Mouse (Mus musculus) lung, adult 2 months (tissue): ENCODE results near the gene Vmn1r210. TPM values are rescaled to one million over a fixed set of nuclear protein-coding genes. Genes with fewer than 3 reads are reported as not detected.
"Not testable (repeated sequence)": the region's sequence is repeated elsewhere in the genome, so short reads cannot be mapped to it uniquely, and the experiment has no call there.

Experiments used
- DNase-seq: peaks from one replicate; pipeline ENCODE4 v3.0.0; 2022
- H3K4me1 ChIP-seq: fragments of 200-500 bp; 2 replicates; pipeline ENCODE4 v1.6.1; 2011; ENCODE audit warnings: low read length; ENCODE audit not compliant: control insufficient read depth, insufficient read depth
- H3K4me3 ChIP-seq: fragments of 200-500 bp; replicated peaks from 2 replicates; pipeline ENCODE3; 2011; ENCODE audit warnings: low read depth, mild to moderate bottlenecking, control low read depth, low read length; ENCODE audit errors: extremely low read depth
- CTCF ChIP-seq: fragments of 200-500 bp; IDR thresholded peaks from 2 replicates; pipeline ENCODE4 v1.5.1; 2011; ENCODE audit warnings: mild to moderate bottlenecking, low read length, control low read depth; ENCODE audit not compliant: insufficient read depth
- POLR2A ChIP-seq: fragments of 200-500 bp; IDR thresholded peaks from 2 replicates; pipeline ENCODE4 v1.6.1; 2011; ENCODE audit warnings: low read depth, mild to moderate bottlenecking, control low read depth, low read length, borderline replicate concordance; ENCODE audit errors: extremely low read depth
- WGBS: fragments of 180-500 bp; shearing (Covaris S2); methylation state at CpG from one replicate; pipeline ENCODE4 v1.1.7; 2018; 5-methylcytosine and 5-hydroxymethylcytosine counted together
- polyA plus RNA-seq: library from polyadenylated mRNA; depleted of rRNA; stranded (reverse); fragments of >200 nt; gene quantifications from 2 replicates; pipeline ENCODE4 v1.2.3, GENCODE M21; 2012; rRNA removed

The Vmn1r210 gene
- not detected in 2 replicates for polyA plus RNA-seq

DNA sequence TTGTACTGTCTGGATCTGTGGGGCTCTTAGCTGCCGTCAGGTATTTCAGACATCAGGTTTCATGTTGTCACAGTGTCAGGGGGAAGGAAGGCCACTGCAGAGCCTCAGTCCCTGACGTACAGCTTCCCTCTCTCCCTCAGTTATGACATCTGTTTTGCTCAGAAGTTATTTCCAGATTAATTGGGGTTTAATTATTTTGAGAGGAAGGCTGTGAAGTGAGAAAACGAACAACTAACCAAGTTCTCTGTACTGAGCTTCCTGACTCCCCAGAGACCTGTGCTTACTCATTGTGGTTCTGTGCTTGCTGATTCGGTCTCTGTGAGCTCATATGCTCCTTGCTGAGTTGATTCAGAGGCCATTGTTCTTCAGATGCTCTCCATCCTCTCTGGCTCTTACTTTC is at the start of gene Vmn1r210:
Gene Vmn1r210 (minus strand): TSS at position 101 of the 400 bp plus-strand sequence.
- TF ChIP-seq CTCF (no peak), POLR2A (no peak)
- Histone ChIP-seq H3K4me1 (no peaks in the 10 kb centered on the region), H3K4me3 (no peak within 1 kb of the TSS)
- no peak for DNase-seq
- WGBS, result 33% methylated on average over 4 of the region's 4 CpGs

DNA sequence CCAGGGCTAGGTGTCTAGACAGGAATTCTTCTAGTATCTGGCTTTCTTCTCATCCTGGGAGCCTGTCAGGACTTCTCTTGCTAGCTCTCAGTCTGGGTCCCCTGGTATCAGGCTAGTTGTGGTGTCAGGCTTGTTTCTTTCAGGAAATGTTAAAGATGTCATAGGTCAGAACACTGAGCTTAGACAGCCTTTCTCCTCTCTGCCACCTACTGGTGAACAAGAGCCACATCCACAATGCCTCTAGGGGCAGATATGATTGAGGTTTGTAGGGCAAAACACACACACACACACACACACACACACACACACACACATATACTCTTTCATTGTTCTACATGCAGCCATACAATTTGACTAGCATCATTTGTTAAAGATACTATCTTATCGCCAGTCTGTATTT is 48.1 kb upstream of the Vmn1r210 start:
- no peaks in the 10 kb centered on the region for H3K4me1 ChIP-seq
- DNase-seq, result no peak
- H3K4me3 ChIP-seq, result no peak overlapping the region
- no peak for TF ChIP-seq CTCF
- TF ChIP-seq POLR2A, result no peak
- WGBS, result 88% methylated on average over 1 of the region's 1 CpGs

GRCm38 (mm10) chr13:22857461-22857860 is 26.3 kb upstream of the Vmn1r210 start, which contains the start of gene Vmn1r211:
TSS of gene Vmn1r211 (minus strand) at chr13:22857561.
- TF ChIP-seq CTCF (no peak), POLR2A (no peak)
- no peak within 1 kb of the TSS for H3K4me3 ChIP-seq
- H3K4me1 ChIP-seq, result no peaks in the 10 kb centered on the region
- no peak for DNase-seq
- WGBS, result 65% methylated on average over 1 of the region's 1 CpGs

DNA sequence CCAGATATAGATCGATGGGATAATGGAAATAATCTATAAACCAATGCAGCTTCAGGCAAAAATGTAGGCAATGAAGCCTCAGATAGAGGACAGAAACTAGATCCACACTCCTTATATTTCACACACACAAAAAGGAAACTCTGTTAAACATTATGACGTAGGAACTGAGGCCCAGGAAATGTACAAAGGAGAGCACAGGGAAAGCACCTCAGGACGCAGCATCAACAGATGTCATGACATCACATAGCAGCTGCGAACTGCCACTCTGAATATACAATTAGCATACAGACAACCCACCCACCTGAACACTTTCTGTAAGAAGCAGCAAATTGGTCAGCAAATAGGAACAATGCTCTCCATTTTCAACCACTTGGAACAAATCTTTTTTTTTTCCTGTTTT is 23.6 kb upstream of the Vmn1r210 start:
- DNase-seq, result no peak
- no peak for TF ChIP-seq POLR2A
- no peak for TF ChIP-seq CTCF
- no peaks in the 10 kb centered on the region for H3K4me1 ChIP-seq
- no peak overlapping the region for H3K4me3 ChIP-seq
- WGBS, result 56% methylated on average over 4 of the region's 4 CpGs

DNA sequence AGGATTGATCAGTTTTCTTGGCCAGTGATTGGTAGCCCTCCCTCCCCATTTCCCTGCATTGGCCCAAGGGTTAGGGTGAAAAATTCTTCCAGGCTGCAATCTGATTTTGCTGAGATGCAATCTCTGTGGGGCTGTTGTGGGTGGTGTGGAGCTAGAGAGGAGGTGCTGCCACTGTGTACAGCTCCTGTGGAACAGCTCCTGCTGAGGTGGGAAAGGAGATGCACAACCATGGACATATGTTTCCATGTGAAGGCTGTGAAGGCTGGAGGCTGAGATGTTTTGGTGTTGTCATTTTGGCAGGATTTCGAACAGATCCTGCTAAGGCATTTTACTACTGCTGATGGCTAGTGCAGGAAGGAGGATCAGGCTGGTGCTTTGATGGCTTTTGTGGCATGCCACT is 15.7 kb upstream of the Vmn1r210 start:
- TF ChIP-seq POLR2A (no peak), CTCF (no peak)
- Histone ChIP-seq H3K4me3 (no peak overlapping the region), H3K4me1 (no peaks in the 10 kb centered on the region)
- DNase-seq, result no peak
- WGBS, result 28% methylated on average over 1 of the region's 1 CpGs

- WGBS, result 76% methylated on average over 3 of the region's 3 CpGs
- not testable (repeated sequence) for H3K4me3 ChIP-seq, DNase-seq
These were observed 13.2 kb upstream of the Vmn1r210 start for GRCm38 (mm10) chr13:22844304-22844703.

DNA sequence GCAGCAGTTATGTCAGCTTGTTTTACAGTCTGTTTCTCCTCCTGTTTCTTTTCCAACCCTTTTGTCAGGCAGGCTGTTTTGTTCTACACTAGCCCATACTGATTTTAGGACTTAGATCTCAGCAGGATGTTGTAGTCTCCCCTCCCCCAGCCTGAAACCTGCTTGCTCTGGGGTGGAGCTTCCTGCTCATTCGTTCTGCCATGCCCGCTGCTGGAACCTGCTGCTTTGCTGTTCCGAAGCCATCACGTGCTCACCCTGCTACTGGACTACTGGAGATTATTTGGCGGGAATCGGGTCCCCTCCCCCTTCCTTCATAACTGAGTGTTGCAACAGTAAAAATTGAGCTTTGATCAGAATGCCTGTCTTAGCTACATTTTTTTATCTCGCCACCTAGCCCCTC is 1.8 kb downstream of the Vmn1r210 start:
- H3K4me3 ChIP-seq, H3K4me1 ChIP-seq, DNase-seq: not testable (repeated sequence)
- WGBS, result 24% methylated on average over 7 of the region's 7 CpGs

More at GRCm38 (mm10) chr13:22844304-22844703, 13.2 kb upstream of the Vmn1r210 start:
- not testable (repeated sequence) for H3K4me1 ChIP-seq

- H3K4me3 ChIP-seq, H3K4me1 ChIP-seq, DNase-seq: not testable (repeated sequence)
- WGBS, result 85% methylated on average over 1 of the region's 1 CpGs
These were observed 9.5 kb downstream of the Vmn1r210 start for GRCm38 (mm10) chr13:22821601-22822000.

DNA sequence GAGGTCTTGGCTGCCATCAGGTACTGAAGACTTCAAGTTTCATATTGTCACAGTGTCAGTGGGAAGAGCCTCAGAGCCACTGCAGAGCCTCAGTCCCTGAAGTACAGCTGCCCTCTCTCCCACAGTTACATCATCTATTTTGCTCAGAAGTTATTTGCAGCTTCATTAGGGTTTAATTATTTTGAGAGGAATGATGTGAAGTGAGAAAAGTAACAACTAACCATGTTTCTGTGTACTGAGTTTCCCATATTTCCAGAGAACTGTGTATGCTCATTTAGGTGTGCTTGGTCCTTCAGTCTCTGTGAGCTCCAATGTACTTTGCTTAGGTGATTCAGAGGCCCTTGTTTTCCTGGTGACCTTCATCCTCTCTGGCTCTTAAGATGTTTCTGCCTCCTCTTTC is 21.6 kb downstream of the Vmn1r210 start, which contains the start of gene Vmn1r209:
Gene Vmn1r209 (minus strand): TSS at position 101 of the 400 bp plus-strand sequence.
- DNase-seq, H3K4me3 ChIP-seq, H3K4me1 ChIP-seq: not testable (repeated sequence)

GRCm38 (mm10) chr13:22788096-22788495 is 43.1 kb downstream of the Vmn1r210 start:
- WGBS, result 75% methylated on average over 3 of the region's 3 CpGs
- not testable (repeated sequence) for H3K4me1 ChIP-seq, H3K4me3 ChIP-seq, DNase-seq

DNA sequence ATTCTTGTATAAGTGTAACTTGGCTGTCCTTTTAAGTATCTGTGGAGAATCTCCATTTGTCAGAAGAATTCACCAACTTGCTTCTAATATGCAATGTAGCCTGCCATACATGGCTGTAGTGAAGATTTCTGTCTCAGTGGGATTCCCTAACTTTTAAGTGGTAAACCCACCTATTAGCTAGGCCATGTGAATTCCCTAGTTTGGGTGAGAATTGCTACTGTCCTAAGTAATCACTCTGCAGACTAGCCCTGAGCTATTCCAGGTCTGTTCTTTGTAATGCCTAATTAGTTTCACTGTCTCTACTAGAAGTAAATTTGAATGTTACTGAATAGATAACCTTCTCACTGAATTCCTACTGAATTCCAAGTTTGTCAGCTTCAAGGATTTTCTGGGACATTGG is 47.0 kb downstream of the Vmn1r210 start:
- not testable (repeated sequence) for H3K4me1 ChIP-seq, H3K4me3 ChIP-seq, DNase-seq

- WGBS, result no CpG with 5 or more reads among the region's 7 CpGs
- H3K4me3 ChIP-seq, DNase-seq, H3K4me1 ChIP-seq: not testable (repeated sequence)
These were observed 53.8 kb downstream of the Vmn1r210 start, which contains the start of gene Vmn1r208 for GRCm38 (mm10) chr13:22777300-22777699. TSS of gene Vmn1r208 (minus strand) at chr13:22777400.

Other genes with a start within 250 kb of the Vmn1r210 start
- gene Vmn1r205, start 238.3 kb downstream of the Vmn1r210 start, polyA plus RNA-seq, result not detected in 2 replicates
- not detected in 2 replicates for gene Vmn1r206, start 207.1 kb downstream of the Vmn1r210 start, polyA plus RNA-seq
- gene Vmn1r207-ps, start 101.7 kb downstream of the Vmn1r210 start, polyA plus RNA-seq, result not detected in 2 replicates
- gene Vmn1r208, start 53.9 kb downstream of the Vmn1r210 start, polyA plus RNA-seq, result not detected in 2 replicates
- not detected in 2 replicates for gene Vmn1r209, start 21.7 kb downstream of the Vmn1r210 start, polyA plus RNA-seq
- gene Vmn1r211, start 26.2 kb upstream of the Vmn1r210 start, polyA plus RNA-seq, result not detected in 2 replicates
- not detected in 2 replicates for gene Vmn1r212, start 52.9 kb upstream of the Vmn1r210 start, polyA plus RNA-seq
- gene Vmn1r213, start 176.3 kb upstream of the Vmn1r210 start, polyA plus RNA-seq, result not detected in 2 replicates
- not detected in 2 replicates for gene Vmn1r214, start 199.1 kb upstream of the Vmn1r210 start, polyA plus RNA-seq
- not detected in 2 replicates for gene Vmn1r215, start 236.7 kb upstream of the Vmn1r210 start, polyA plus RNA-seq